Mouse (Mus musculus) MEL (cell line): ENCODE measurements around the gene Ttc6. TPM values are rescaled to one million over a fixed set of nuclear protein-coding genes. Genes with fewer than 3 reads are reported as not detected.

Source experiments
- DNase-seq: peaks from one replicate; pipeline ENCODE4 v3.0.0; 2011; ENCODE audit warnings: low read depth, low spot score
- H3K27ac ChIP-seq: 2 replicates; pipeline ENCODE4 v1.5.1; 2012; ENCODE audit warnings: low read depth, mild to moderate bottlenecking, control low read depth, low read length, moderate library complexity; ENCODE audit not compliant: control insufficient read depth
- H3K27me3 ChIP-seq, 2 experiments: fragments of 150-350 bp in 1 of 2; sonication (generic) in 1 of 2; 2 replicates each; pipeline ENCODE4 v1.6.1; 2012; ENCODE audit warnings: low read length in 2 of 2, mild to moderate bottlenecking in 2 of 2, improper control_type of control experiment in 1 of 2, moderate library complexity in 1 of 2; ENCODE audit not compliant: insufficient read depth in 2 of 2, control insufficient read depth in 1 of 2
- H3K36me3 ChIP-seq, 2 experiments: 2 replicates each; pipeline ENCODE4 v1.6.1; 2012 to 2014; ENCODE audit warnings: low read length in 2 of 2, improper control_type of control experiment in 1 of 2, inconsistent platforms in 1 of 2, mild to moderate bottlenecking in 1 of 2; ENCODE audit not compliant: insufficient read depth in 2 of 2, control insufficient read depth in 1 of 2
- H3K4me1 ChIP-seq, 2 experiments: fragments of 150-350 bp in 1 of 2; sonication (generic) in 1 of 2; 2 replicates each; pipeline ENCODE4 v1.6.1; 2012; ENCODE audit warnings: low read length in 2 of 2, improper control_type of control experiment in 1 of 2, mild to moderate bottlenecking in 1 of 2; ENCODE audit not compliant: insufficient read depth in 2 of 2, control insufficient read depth in 1 of 2
- H3K4me3 ChIP-seq, 2 experiments: fragments of 150-350 bp in 1 of 2; sonication (generic) in 1 of 2; 2 replicates each; pipeline ENCODE4 v1.5.1; 2012; ENCODE audit warnings: low read depth in 2 of 2, low read length in 2 of 2, mild to moderate bottlenecking in 2 of 2, moderate library complexity in 2 of 2, control low read depth in 1 of 2, improper control_type of control experiment in 1 of 2; ENCODE audit not compliant: control insufficient read depth in 1 of 2, insufficient read depth in 1 of 2
- H3K79me2 ChIP-seq: 2 replicates; pipeline ENCODE4 v1.6.1; 2012; ENCODE audit warnings: mild to moderate bottlenecking, low read length, moderate library complexity; ENCODE audit not compliant: control insufficient read depth, poor library complexity, insufficient read depth
- H3K9ac ChIP-seq: 2 replicates; pipeline ENCODE4 v1.6.1; 2012; ENCODE audit warnings: low read depth, mild to moderate bottlenecking, control low read depth, low read length, moderate library complexity; ENCODE audit not compliant: control insufficient read depth, poor library complexity, severe bottlenecking
- H3K9me3 ChIP-seq: fragments of 150-350 bp; sonication (generic); replicated peaks from 2 replicates; pipeline ENCODE4 v1.6.1; 2012; ENCODE audit warnings: mild to moderate bottlenecking, low read length, improper control_type of control experiment, moderate library complexity; ENCODE audit not compliant: insufficient read depth
- BHLHE40 ChIP-seq: IDR thresholded peaks from 2 replicates; pipeline ENCODE4 v1.6.1; 2012; ENCODE audit warnings: low read depth, mild to moderate bottlenecking, inconsistent platforms, low read length, improper control_type of control experiment, borderline replicate concordance
- CHD1 ChIP-seq: IDR thresholded peaks from 2 replicates; pipeline ENCODE4 v1.6.1; 2012; ENCODE audit warnings: low read depth, mild to moderate bottlenecking, inconsistent platforms, low read length, improper control_type of control experiment
- CHD2 ChIP-seq: IDR thresholded peaks from 2 replicates; pipeline ENCODE4 v1.6.1; 2011; ENCODE audit warnings: low read length, improper control_type of control experiment
- CTCF ChIP-seq, 3 experiments: IDR thresholded peaks in 2 of 3; conservative IDR thresholded peaks in 1 of 3; 2 replicates each; pipeline ENCODE4 v1.5.1; 2011 to 2012; ENCODE audit warnings: low read length in 3 of 3, low read depth in 2 of 3, mild to moderate bottlenecking in 2 of 3, improper control_type of control experiment in 1 of 3, inconsistent platforms in 1 of 3, mixed read lengths in 1 of 3, moderate library complexity in 1 of 3; ENCODE audit not compliant: control insufficient read depth in 1 of 3, insufficient read depth in 1 of 3, poor library complexity in 1 of 3, severe bottlenecking in 1 of 3
- ELF1 ChIP-seq: IDR thresholded peaks from 2 replicates; pipeline ENCODE4 v1.6.1; 2014; ENCODE audit warnings: low read depth, mild to moderate bottlenecking, inconsistent platforms, low read length, improper control_type of control experiment, moderate library complexity
- EP300 ChIP-seq, 2 experiments: IDR thresholded peaks; 2 replicates each; pipeline ENCODE4 v1.6.1; 2011; ENCODE audit warnings: improper control_type of control experiment in 2 of 2, low read length in 2 of 2, low read depth in 1 of 2, mild to moderate bottlenecking in 1 of 2
- GABPA ChIP-seq: IDR thresholded peaks from 2 replicates; pipeline ENCODE4 v1.6.1; 2012; ENCODE audit warnings: low read depth, mild to moderate bottlenecking, inconsistent platforms, low read length, improper control_type of control experiment, moderate library complexity
- GATA1 ChIP-seq: IDR thresholded peaks from 2 replicates; pipeline ENCODE4 v1.6.1; 2011; ENCODE audit warnings: low read depth, low read length, improper control_type of control experiment
- HCFC1 ChIP-seq: IDR thresholded peaks from 2 replicates; pipeline ENCODE4 v1.6.1; 2012; ENCODE audit warnings: low read depth, mild to moderate bottlenecking, inconsistent platforms, low read length, improper control_type of control experiment, moderate library complexity
- KAT2A ChIP-seq: conservative IDR thresholded peaks from 2 replicates; pipeline ENCODE4 v1.6.1; 2012; ENCODE audit warnings: low read depth, low read length, improper control_type of control experiment, inconsistent platforms
- MEF2A ChIP-seq: IDR thresholded peaks from 2 replicates; pipeline ENCODE4 v1.6.1; 2014; ENCODE audit warnings: low read depth, mild to moderate bottlenecking, inconsistent platforms, low read length, improper control_type of control experiment; ENCODE audit not compliant: poor library complexity, insufficient replicate concordance, severe bottlenecking; ENCODE audit errors: extremely low read depth
- MYB ChIP-seq: IDR thresholded peaks from 2 replicates; pipeline ENCODE4 v1.6.1; 2011; ENCODE audit warnings: mild to moderate bottlenecking, low read depth, low read length, improper control_type of control experiment
- NELFE ChIP-seq: IDR thresholded peaks from 2 replicates; pipeline ENCODE4 v1.6.1; 2011; ENCODE audit warnings: low read depth, low read length, improper control_type of control experiment
- POLR2AphosphoS2 ChIP-seq: IDR thresholded peaks from 2 replicates; pipeline ENCODE4 v1.6.1; 2011; ENCODE audit warnings: low read length, improper control_type of control experiment
- POLR2AphosphoS5 ChIP-seq: IDR thresholded peaks from 2 replicates; pipeline ENCODE4 v1.6.1; 2012; ENCODE audit warnings: low read depth, borderline replicate concordance, mild to moderate bottlenecking, inconsistent platforms, low read length, moderate library complexity, mixed read lengths
- SIN3A ChIP-seq: IDR thresholded peaks from 2 replicates; pipeline ENCODE4 v1.6.1; 2012; ENCODE audit warnings: low read length, improper control_type of control experiment, inconsistent platforms
- TBP ChIP-seq: IDR thresholded peaks from 2 replicates; pipeline ENCODE4 v1.8.0; 2011; ENCODE audit warnings: low read depth, low read length, improper control_type of control experiment
- TCF12 ChIP-seq: IDR thresholded peaks from 2 replicates; pipeline ENCODE4 v1.6.1; 2014; ENCODE audit warnings: low read depth, mild to moderate bottlenecking, inconsistent platforms, low read length, improper control_type of control experiment, moderate library complexity
- USF2 ChIP-seq, 2 experiments: IDR thresholded peaks; 2 replicates each; pipeline ENCODE4 v1.6.1; 2011 to 2012; ENCODE audit warnings: improper control_type of control experiment in 2 of 2, low read length in 2 of 2, borderline replicate concordance in 1 of 2, inconsistent platforms in 1 of 2, low read depth in 1 of 2, mild to moderate bottlenecking in 1 of 2; ENCODE audit not compliant: insufficient read depth in 1 of 2
- ZC3H11A ChIP-seq: IDR thresholded peaks from 2 replicates; pipeline ENCODE4 v1.6.1; 2012; ENCODE audit warnings: low read depth, mild to moderate bottlenecking, inconsistent platforms, low read length, improper control_type of control experiment
- ZMIZ1 ChIP-seq: IDR thresholded peaks from 2 replicates; pipeline ENCODE4 v1.6.1; 2012; ENCODE audit warnings: low read depth, mild to moderate bottlenecking, inconsistent platforms, low read length, improper control_type of control experiment, moderate library complexity
- ZNF384 ChIP-seq: IDR thresholded peaks from 2 replicates; pipeline ENCODE4 v1.6.1; 2012; ENCODE audit warnings: low read depth, mild to moderate bottlenecking, inconsistent platforms, low read length, improper control_type of control experiment
- polyA plus RNA-seq, 2 experiments: library from polyadenylated mRNA; stranded (reverse) in 1 of 2; unstranded in 1 of 2; fragments of >175 nt in 1 of 2; fragments of >200 nt in 1 of 2; gene quantifications; 2 replicates each; pipeline versions ENCODE4 v1.2.1 to v1.2.4; 2012; ENCODE audit warnings: low replicate concordance in 2 of 2, low read depth in 1 of 2; ENCODE audit not compliant: insufficient read length in 2 of 2, insufficient read depth in 1 of 2, missing spikeins in 1 of 2
- total RNA-seq: library from RNA; depleted of rRNA; stranded (reverse); fragments of 300-350 nt; gene quantifications from 2 replicates; pipeline ENCODE4 v1.2.3, GENCODE M21; 2012

Gene Ttc6
- total and polyA plus RNA-seq, 3 experiments, result not detected

- H3K36me3 ChIP-seq, result no peaks in the 10 kb centered on the region
- no peak overlapping the region for H3K4me3 ChIP-seq
- H3K27ac ChIP-seq, result no peak overlapping the region
- no peaks in the 10 kb centered on the region for H3K9me3 ChIP-seq
- no peaks in the 10 kb centered on the region; a peak in 1 of 4 replicates for H3K27me3 ChIP-seq
- no peak for DNase-seq
- TF ChIP-seq ZC3H11A, result no peak
- no peak for TF ChIP-seq SIN3A
- TF ChIP-seq NELFE, result no peak
- TF ChIP-seq GABPA, result no peak
- TF ChIP-seq ZNF384, result no peak
- TF ChIP-seq MEF2A, result no peak
- TF ChIP-seq MYB, result no peak
- TF ChIP-seq TBP, result no peak
- no peak for TF ChIP-seq CHD1
- H3K79me2 ChIP-seq, result no peaks in the 10 kb centered on the region
- H3K9ac ChIP-seq, result no peak overlapping the region
- H3K4me1 ChIP-seq, result no peaks in the 10 kb centered on the region
Measured at GRCm38 (mm10) chr12:57624011-57624608, 60.2 kb downstream of the Ttc6 start.

DNA sequence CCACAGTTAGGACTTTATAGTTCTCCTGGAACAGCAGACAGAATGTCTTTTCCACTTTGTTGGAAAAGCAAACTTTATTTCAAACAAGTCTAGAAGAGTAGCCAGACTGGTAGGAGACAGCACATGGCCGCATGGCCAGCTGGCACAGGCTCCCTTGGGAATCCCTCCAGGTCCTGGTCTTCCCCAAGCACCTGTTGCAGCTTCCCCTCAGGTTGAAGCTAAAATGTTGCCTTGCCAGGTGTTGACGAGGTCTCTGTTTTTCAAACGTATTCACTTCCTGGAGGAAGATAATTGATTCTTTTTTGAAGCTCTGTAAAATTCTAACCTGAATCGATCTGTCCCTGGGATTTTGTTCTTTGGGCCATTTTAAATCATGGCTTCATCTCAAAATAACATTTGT is 86.1 kb downstream of the Ttc6 start:
- Histone ChIP-seq H3K27ac (no peak overlapping the region), H3K9me3 (no peaks in the 10 kb centered on the region), H3K79me2 (no peaks in the 10 kb centered on the region), H3K9ac (no peak overlapping the region), H3K4me3 (no peak overlapping the region)
- DNase-seq, result no peak
- TF ChIP-seq CTCF (IDR thresholded peaks at IDR 0.05 in 2 of 3, conservative IDR thresholded peaks at IDR 0.05 in 1 of 3; ENCODE audit: control insufficient read depth in 1 of 3, insufficient read depth in 1 of 3, low read depth in 2 of 3, low read length in 3 of 3, poor library complexity in 1 of 3, severe bottlenecking in 1 of 3) (no peak), ELF1 (no peak), GATA1 (no peak), ZC3H11A (no peak), KAT2A (no peak), CHD1 (no peak), POLR2AphosphoS5 (no peak)
- TF ChIP-seq, all 39 proteins: peak for 0
- no peaks in the 10 kb centered on the region for H3K4me1 ChIP-seq
- no peaks in the 10 kb centered on the region for H3K36me3 ChIP-seq
- H3K27me3 ChIP-seq, result peaks cover 0 to 1% of the 10 kb centered on the region in 2 experiments; a peak in 1 of 4 replicates

DNA sequence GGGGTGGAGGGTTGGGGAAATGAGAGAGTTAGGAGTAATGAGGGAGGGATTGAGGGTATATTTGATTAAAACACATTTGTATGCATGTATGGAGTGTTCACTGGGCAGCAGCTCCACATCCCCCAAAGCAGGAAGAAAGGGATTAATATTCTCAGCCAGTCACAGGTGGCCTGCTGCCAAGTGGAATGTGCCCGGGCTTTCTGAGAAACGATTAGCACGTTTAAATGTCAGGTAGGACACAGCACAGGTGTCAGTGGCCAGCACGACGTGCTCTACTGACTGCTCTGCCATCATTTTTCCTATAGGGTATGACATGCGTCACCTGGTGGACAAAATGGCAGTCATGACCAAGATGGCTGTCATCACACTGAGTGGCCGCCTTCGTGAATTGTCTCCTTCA is 86.8 kb downstream of the Ttc6 start:
- Histone ChIP-seq H3K79me2 (no peaks in the 10 kb centered on the region), H3K4me3 (no peak overlapping the region), H3K9me3 (no peaks in the 10 kb centered on the region), H3K36me3 (no peaks in the 10 kb centered on the region), H3K4me1 (no peaks in the 10 kb centered on the region), H3K9ac (no peak overlapping the region), H3K27me3 (peaks cover 0 to 1% of the 10 kb centered on the region in 2 experiments; a peak in 1 of 4 replicates), H3K27ac (no peak overlapping the region)
- TF ChIP-seq ELF1, result no peak
- no peak for TF ChIP-seq EP300 (IDR thresholded peaks at IDR 0.05; ENCODE audit: low read depth in 1 of 2, low read length in 2 of 2)
- TF ChIP-seq HCFC1, result no peak
- TF ChIP-seq USF2 (IDR thresholded peaks at IDR 0.05; ENCODE audit: borderline replicate concordance in 1 of 2, insufficient read depth in 1 of 2, low read depth in 1 of 2, low read length in 2 of 2), result no peak
- no peak for TF ChIP-seq TCF12
- no peak for TF ChIP-seq POLR2AphosphoS2
- TF ChIP-seq CHD2, result no peak
- TF ChIP-seq ZMIZ1, result no peak
- TF ChIP-seq BHLHE40, result no peak
- no peak for DNase-seq
